Mouse (Mus musculus) hindbrain, embryonic 14.5 days (tissue): ENCODE data around the gene Ufsp2. TPM values are rescaled to one million over a fixed set of nuclear protein-coding genes. Genes with fewer than 3 reads are reported as not detected.

Experiments
- ATAC-seq: fragments of 200-750 bp; cut with Nextera tagmentation; 2 replicates; pipeline ENCODE4 v1.8.0; 2017; ENCODE audit warnings: moderate number of reproducible peaks, mild to moderate bottlenecking, moderate TSS enrichment, moderate library complexity; ENCODE audit not compliant: low FRiP score
- DNase-seq: peaks from one replicate; pipeline ENCODE4 v3.0.0-alpha.2; 2015; ENCODE audit warnings: low spot score
- H3K27ac ChIP-seq: fragments of 300-500 bp; sonication (generic); 2 replicates; pipeline ENCODE4 v1.5.1; 2014; ENCODE audit warnings: mild to moderate bottlenecking, moderate library complexity
- H3K27me3 ChIP-seq: fragments of 300-500 bp; sonication (generic); 2 replicates; pipeline ENCODE4 v1.6.1; 2014; ENCODE audit warnings: mild to moderate bottlenecking, low read length, mixed read lengths; ENCODE audit not compliant: control insufficient read depth, insufficient read depth
- H3K36me3 ChIP-seq: fragments of 300-500 bp; sonication (generic); replicated peaks from 2 replicates; pipeline ENCODE4 v1.6.1; 2014; ENCODE audit not compliant: control insufficient read depth, insufficient read depth
- H3K4me1 ChIP-seq: fragments of 300-500 bp; sonication (generic); replicated peaks from 2 replicates; pipeline ENCODE4 v1.6.1; 2014; ENCODE audit warnings: antibody characterized with exemption, low read length, mixed read lengths; ENCODE audit not compliant: control insufficient read depth, insufficient read depth
- H3K4me2 ChIP-seq: fragments of 300-500 bp; sonication (generic); replicated peaks from 2 replicates; pipeline ENCODE4 v1.6.1; 2014; ENCODE audit warnings: mild to moderate bottlenecking, moderate library complexity
- H3K4me3 ChIP-seq: fragments of 300-500 bp; sonication (generic); replicated peaks from 2 replicates; pipeline ENCODE4 v1.5.1; 2014; ENCODE audit warnings: mild to moderate bottlenecking, low read length
- H3K9ac ChIP-seq: fragments of 300-500 bp; sonication (generic); 2 replicates; pipeline ENCODE4 v1.6.1; 2014
- H3K9me3 ChIP-seq: fragments of 300-500 bp; sonication (generic); 2 replicates; pipeline ENCODE4 v1.6.1; 2016; ENCODE audit warnings: low read length; ENCODE audit not compliant: control insufficient read depth
- WGBS: fragments of 180-500 bp; shearing (Covaris S2); extraction: QIAGEN DNeasy Blood & Tissue Kit; methylation state at CpG from one replicate; pipeline ENCODE4 v1.1.7; 2014; 5-methylcytosine and 5-hydroxymethylcytosine counted together
- polyA plus RNA-seq: library from polyadenylated mRNA; unstranded; fragments of >200 nt; fragmentation: Nextera tagmentation; extraction: Ambion mirVana; gene quantifications from 2 replicates; pipeline ENCODE4 v1.2.1, GENCODE M21; 2014

The Ufsp2 gene
- polyA plus RNA-seq, 1 experiment from 2014 or later = 63.8 TPM

- no peaks in the 10 kb centered on the region for H3K9me3 ChIP-seq
- no peak for DNase-seq
- no peaks in the 10 kb centered on the region for H3K27me3 ChIP-seq
- H3K36me3 ChIP-seq = no peaks in the 10 kb centered on the region
- WGBS = 75% methylated on average over 3 of the region's 3 CpGs
- 0 out of 2 replicates have a peak, but pooled peaks cover 8% of the 10 kb centered on the region for H3K4me1 ChIP-seq
- no peak overlapping the region for H3K9ac ChIP-seq
- no peak overlapping the region for H3K4me3 ChIP-seq
- no peak overlapping the region for H3K27ac ChIP-seq
- ATAC-seq = no peak
- no peak overlapping the region for H3K4me2 ChIP-seq
Observed at GRCm38 (mm10) chr8:46007050-46007672, 31.8 kb downstream of the Ufsp2 start.

GRCm38 (mm10) chr8:46010306-46010705 lies 35.0 kb downstream of the Ufsp2 start:
- H3K4me1 ChIP-seq = 0 out of 2 replicates have a peak, but pooled peaks cover 8% of the 10 kb centered on the region
- no peaks in the 10 kb centered on the region for H3K9me3 ChIP-seq
- 0 out of 2 replicates have a peak overlapping the region, but pooled peaks have one; percentile 18 for H3K9ac ChIP-seq
- H3K27ac ChIP-seq = no peak overlapping the region
- H3K4me3 ChIP-seq = no peak overlapping the region
- ATAC-seq (no peak), DNase-seq (no peak)
- no peaks in the 10 kb centered on the region for H3K27me3 ChIP-seq
- WGBS = 50% methylated on average over 2 of the region's 2 CpGs
- H3K36me3 ChIP-seq = no peaks in the 10 kb centered on the region
- peak overlapping the region; percentile 33 for H3K4me2 ChIP-seq

GRCm38 (mm10) chr8:46010746-46011680 lies 35.7 kb downstream of the Ufsp2 start:
- WGBS = 17% methylated on average over 17 of the region's 17 CpGs

GRCm38 (mm10) chr8:46022203-46022602 lies 46.9 kb downstream of the Ufsp2 start:
- ATAC-seq = no peak
- no peaks in the 10 kb centered on the region for H3K9me3 ChIP-seq
- no peaks in the 10 kb centered on the region for H3K4me1 ChIP-seq
- no peaks in the 10 kb centered on the region for H3K36me3 ChIP-seq
- WGBS = 90% methylated on average over 9 of the region's 9 CpGs
- DNase-seq = no peak
- H3K4me3 ChIP-seq = no peak overlapping the region
- no peak overlapping the region for H3K9ac ChIP-seq
- H3K4me2 ChIP-seq = no peak overlapping the region
- H3K27ac ChIP-seq = no peak overlapping the region
- no peaks in the 10 kb centered on the region for H3K27me3 ChIP-seq

More at GRCm38 (mm10) chr8:46010746-46011680, 35.7 kb downstream of the Ufsp2 start:
- H3K9ac ChIP-seq = 0 out of 2 replicates have a peak overlapping the region, but pooled peaks have one; percentile 18
- H3K9me3 ChIP-seq = no peaks in the 10 kb centered on the region
- H3K4me1 ChIP-seq = 0 out of 2 replicates have a peak, but pooled peaks cover 8% of the 10 kb centered on the region
- ATAC-seq (no peak), DNase-seq (peak; percentile 40)
- no peak overlapping the region for H3K27ac ChIP-seq
- H3K27me3 ChIP-seq = no peaks in the 10 kb centered on the region
- H3K4me3 ChIP-seq = no peak overlapping the region
- peak overlapping the region; percentile 33 for H3K4me2 ChIP-seq
- H3K36me3 ChIP-seq = no peaks in the 10 kb centered on the region

GRCm38 (mm10) chr8:46022758-46023157 lies 47.4 kb downstream of the Ufsp2 start:
- Histone ChIP-seq H3K9me3 (no peaks in the 10 kb centered on the region), H3K36me3 (no peaks in the 10 kb centered on the region), H3K27me3 (no peaks in the 10 kb centered on the region), H3K4me1 (no peaks in the 10 kb centered on the region), H3K4me3 (no peak overlapping the region), H3K27ac (no peak overlapping the region), H3K9ac (no peak overlapping the region), H3K4me2 (no peak overlapping the region)
- WGBS = 92% methylated on average over 9 of the region's 9 CpGs
- ATAC-seq (no peak), DNase-seq (no peak)

- H3K27ac ChIP-seq = no peak overlapping the region
- H3K9me3 ChIP-seq = no peaks in the 10 kb centered on the region
- H3K36me3 ChIP-seq = no peaks in the 10 kb centered on the region
- no peaks in the 10 kb centered on the region for H3K4me1 ChIP-seq
- no peak overlapping the region for H3K4me3 ChIP-seq
- WGBS = 67% methylated on average over 4 of the region's 4 CpGs
- no peak overlapping the region for H3K4me2 ChIP-seq
- no peak overlapping the region for H3K9ac ChIP-seq
- no peak for DNase-seq
- ATAC-seq = no peak
- no peaks in the 10 kb centered on the region for H3K27me3 ChIP-seq
Observed at GRCm38 (mm10) chr8:46024392-46024791, 49.1 kb downstream of the Ufsp2 start.

- Histone ChIP-seq H3K9ac (no peak overlapping the region), H3K27me3 (no peaks in the 10 kb centered on the region), H3K27ac (no peak overlapping the region), H3K36me3 (peaks cover 24% of the 10 kb centered on the region; the same call in 1 of the 2 replicates), H3K4me2 (no peak overlapping the region), H3K9me3 (no peaks in the 10 kb centered on the region), H3K4me3 (no peak overlapping the region), H3K4me1 (no peaks in the 10 kb centered on the region)
- ATAC-seq (no peak), DNase-seq (no peak)
- 69% methylated on average over 11 of the region's 11 CpGs for WGBS
Observed at GRCm38 (mm10) chr8:46036217-46036616, 60.9 kb downstream of the Ufsp2 start.

- no peak overlapping the region for H3K4me3 ChIP-seq
- H3K9me3 ChIP-seq = no peaks in the 10 kb centered on the region
- ATAC-seq = no peak
- peaks cover 38% of the 10 kb centered on the region for H3K36me3 ChIP-seq
- no peak overlapping the region for H3K4me2 ChIP-seq
- H3K4me1 ChIP-seq = no peaks in the 10 kb centered on the region
- WGBS = 58% methylated on average over 1 of the region's 1 CpGs
- no peak overlapping the region for H3K9ac ChIP-seq
- H3K27ac ChIP-seq = no peak overlapping the region
- DNase-seq = no peak
- no peaks in the 10 kb centered on the region for H3K27me3 ChIP-seq
Observed at GRCm38 (mm10) chr8:46039666-46040065, 64.3 kb downstream of the Ufsp2 start.

GRCm38 (mm10) chr8:46040260-46040659 lies 64.9 kb downstream of the Ufsp2 start:
- Histone ChIP-seq H3K4me3 (no peak overlapping the region), H3K27me3 (no peaks in the 10 kb centered on the region), H3K9ac (no peak overlapping the region), H3K4me2 (no peak overlapping the region), H3K9me3 (no peaks in the 10 kb centered on the region), H3K36me3 (peaks cover 37% of the 10 kb centered on the region), H3K27ac (no peak overlapping the region), H3K4me1 (no peaks in the 10 kb centered on the region)
- no peak for ATAC-seq
- DNase-seq = no peak
- WGBS = 66% methylated on average over 13 of the region's 13 CpGs
